8 mouse cellular contexts compared by ENCODE assay signal in the genomic region with DNA sequence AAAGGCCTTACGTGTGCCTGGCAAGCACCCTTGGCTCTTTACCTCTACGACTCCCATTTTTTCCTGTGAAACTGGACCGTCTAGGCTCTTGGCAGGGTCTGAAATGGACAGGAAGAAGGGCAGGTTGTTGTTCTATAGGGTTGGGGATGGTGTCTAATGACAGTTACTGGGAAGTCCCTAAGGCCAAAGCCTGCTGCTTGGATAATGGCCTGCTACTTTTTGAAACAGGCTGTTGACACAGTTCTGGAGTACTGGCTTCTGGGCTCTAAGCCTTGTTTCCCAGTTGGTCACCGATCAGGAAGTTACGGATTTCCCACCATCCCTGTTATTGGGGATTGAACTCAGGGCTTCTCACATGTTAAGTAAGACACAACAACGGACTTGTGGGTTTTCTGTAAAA. TPM values are rescaled to one million over a fixed set of nuclear protein-coding genes. Genes with fewer than 3 reads are reported as not detected.
DNase-seq lines count a peak whose midpoint lies in the region; ATAC-seq and TF ChIP-seq lines count a peak whose summit lies in the region.

No protein-coding gene starts in this region.

- H3K4me1 ChIP-seq in cerebellum, adult 2 months (ENCODE audit: control insufficient read depth, insufficient read depth, low read length), result peaks cover 49% of the 10 kb centered on the region
- peaks cover 82% of the 10 kb centered on the region for H3K4me1 ChIP-seq in midbrain, embryonic 10.5 days
- H3K4me1 ChIP-seq in midbrain, embryonic 11.5 days (ENCODE audit: control insufficient read depth, insufficient read depth, low read length), result peaks cover 57% of the 10 kb centered on the region
- H3K4me1 ChIP-seq in liver, embryonic 13.5 days (replicated peaks), result peaks cover 78% of the 10 kb centered on the region
- H3K4me1 ChIP-seq in stomach, embryonic 15.5 days, result peaks cover 55% of the 10 kb centered on the region

- TF ChIP-seq POLR2A in cerebellum, adult 2 months (IDR thresholded peaks at IDR 0.05; ENCODE audit: borderline replicate concordance, insufficient read depth, low read length), result no peak

- no peak for ATAC-seq in midbrain, embryonic 11.5 days (ENCODE audit: low FRiP score)
- no peak for ATAC-seq in liver, embryonic 13.5 days (ENCODE audit: low read depth)
- ATAC-seq in stomach, embryonic 15.5 days (ENCODE audit: insufficient read depth, low FRiP score, low read depth), result no peak

- no peaks in the 10 kb centered on the region for H3K27me3 ChIP-seq in cerebellum, adult 2 months (ENCODE audit: control insufficient read depth, insufficient read depth, low read length)
- H3K27me3 ChIP-seq in midbrain, embryonic 10.5 days (ENCODE audit: low read depth, poor library complexity, severe bottlenecking), result no peaks in the 10 kb centered on the region
- H3K27me3 ChIP-seq in midbrain, embryonic 11.5 days (ENCODE audit: control insufficient read depth, insufficient read depth, low read length), result no peaks in the 10 kb centered on the region
- no peaks in the 10 kb centered on the region for H3K27me3 ChIP-seq in liver, embryonic 13.5 days
- no peaks in the 10 kb centered on the region for H3K27me3 ChIP-seq in stomach, embryonic 15.5 days (replicated peaks)

- no peak for DNase-seq in cerebellum, adult 2 months
- DNase-seq in cerebellum, adult 11-12 months, result no peak
- DNase-seq in midbrain, embryonic 10.5 days (ENCODE audit: low spot score), result no peak
- no peak for DNase-seq in midbrain, embryonic 11.5 days (ENCODE audit: low spot score, missing footprints)
- no peak for DNase-seq in liver, embryonic 13.5 days
- DNase-seq in right cerebral cortex, adult 2 months (ENCODE audit: low spot score in 2 of 2), result no peak
- DNase-seq in ovary, postnatal 36 days (ENCODE audit: low spot score), result no peak

- H3K4me3 ChIP-seq in cerebellum, adult 2 months (replicated peaks; ENCODE audit: insufficient read depth, low read depth, low read length), result peak overlapping the region; percentile 23
- H3K4me3 ChIP-seq in midbrain, embryonic 10.5 days, result peak overlapping the region; percentile 12; the same call in 1 of the 2 replicates
- no peak overlapping the region for H3K4me3 ChIP-seq in midbrain, embryonic 11.5 days (ENCODE audit: low read depth, low read length)
- peak overlapping the region; percentile 14; the same call in 1 of the 2 replicates for H3K4me3 ChIP-seq in liver, embryonic 13.5 days (replicated peaks)
- H3K4me3 ChIP-seq in stomach, embryonic 15.5 days (replicated peaks), result peak overlapping the region; percentile 7; the same call in 1 of the 2 replicates

- no peak overlapping the region for H3K27ac ChIP-seq in cerebellum, adult 2 months (ENCODE audit: insufficient read depth, low read length)
- H3K27ac ChIP-seq in midbrain, embryonic 10.5 days (replicated peaks), result peak overlapping the region; percentile 49; the same call in 1 of the 2 replicates
- H3K27ac ChIP-seq in midbrain, embryonic 11.5 days (ENCODE audit: low read depth, low read length), result no peak overlapping the region
- H3K27ac ChIP-seq in liver, embryonic 13.5 days, result no peak overlapping the region
- H3K27ac ChIP-seq in stomach, embryonic 15.5 days, result no peak overlapping the region

- no peak overlapping the region for H3K9ac ChIP-seq in midbrain, embryonic 11.5 days (ENCODE audit: low read length)
- peak overlapping the region; percentile 13; the same call in 1 of the 2 replicates for H3K9ac ChIP-seq in liver, embryonic 13.5 days
- no peak overlapping the region for H3K9ac ChIP-seq in stomach, embryonic 15.5 days

- H3K36me3 ChIP-seq in midbrain, embryonic 10.5 days, result peaks cover 6% of the 10 kb centered on the region
- no peaks in the 10 kb centered on the region for H3K36me3 ChIP-seq in midbrain, embryonic 11.5 days (ENCODE audit: control insufficient read depth, insufficient read depth, low read length)
- H3K36me3 ChIP-seq in liver, embryonic 13.5 days, result peaks cover 7% of the 10 kb centered on the region; the same call in 1 of the 2 replicates
- no peaks in the 10 kb centered on the region for H3K36me3 ChIP-seq in stomach, embryonic 15.5 days

- no peak for TF ChIP-seq CTCF in cerebellum, adult 2 months (IDR thresholded peaks at IDR 0.05; ENCODE audit: borderline replicate concordance, insufficient read depth, low read depth, low read length)

- no peaks in the 10 kb centered on the region for H3K9me3 ChIP-seq in midbrain, embryonic 10.5 days (replicated peaks)
- no peaks in the 10 kb centered on the region for H3K9me3 ChIP-seq in midbrain, embryonic 11.5 days (ENCODE audit: control insufficient read depth, low read length)
- H3K9me3 ChIP-seq in liver, embryonic 13.5 days (replicated peaks), result no peaks in the 10 kb centered on the region
- H3K9me3 ChIP-seq in stomach, embryonic 15.5 days, result no peaks in the 10 kb centered on the region

- H3K4me2 ChIP-seq in midbrain, embryonic 11.5 days, result no peak overlapping the region
- peak overlapping the region; percentile 85 for H3K4me2 ChIP-seq in liver, embryonic 13.5 days
- peak overlapping the region; percentile 22; the same call in 1 of the 2 replicates for H3K4me2 ChIP-seq in stomach, embryonic 15.5 days

- WGBS in cerebellum, adult 2 months, result 31% methylated on average over 6 of the region's 6 CpGs
- 89% methylated on average over 6 of the region's 6 CpGs for WGBS in midbrain, embryonic 10.5 days
- whole genome bisulfite sequencing in midbrain, embryonic 11.5 days, result 95% methylated on average over 6 of the region's 6 CpGs
- 86% methylated on average over 6 of the region's 6 CpGs for WGBS in liver, embryonic 13.5 days (ENCODE audit: insufficient replicate concordance)
- WGBS in stomach, embryonic 15.5 days, result 83% methylated on average over 6 of the region's 6 CpGs

RNA-seq across cellular contexts. Expression of a gene that starts 2.9 kb away (rescaled TPM):
- 2,061 and 2,091 TPM in 2 replicates for polyA plus RNA-seq in cerebellum, adult 2 months (2012; rRNA removed)
- 52.0 and 69.2 TPM in 2 replicates for polyA plus RNA-seq in midbrain, embryonic 10.5 days (2016; fragmentation: Nextera tagmentation; extraction: Ambion mirVana)
- polyA plus RNA-seq in midbrain, embryonic 11.5 days (2014; fragmentation: Nextera tagmentation; extraction: Ambion mirVana), result 77.3 and 83.9 TPM in 2 replicates
- 52.6 and 54.5 TPM in 2 replicates for polyA plus RNA-seq in liver, embryonic 13.5 days (2015; fragmentation: Nextera tagmentation; extraction: Ambion mirVana)
- 142 and 155 TPM in 2 replicates for polyA plus RNA-seq in stomach, embryonic 15.5 days (2015; fragmentation: Nextera tagmentation; extraction: Ambion mirVana)

Comparison
In these comparisons a context has a peak if more than half of its experiments do, and no peak if none do; other contexts are left out.
1. RNA of a gene that starts 2.9 kb away (polyA plus RNA-seq): 2,061 to 2,091 TPM in cerebellum, adult 2 months; 142 to 155 TPM in stomach, embryonic 15.5 days, 77.3 to 83.9 TPM in midbrain, embryonic 11.5 days, 52.6 to 54.5 TPM in liver, embryonic 13.5 days and 52.0 to 69.2 TPM in midbrain, embryonic 10.5 days; every median in the first group is over 10 times any median in the second.